Mouse (Mus musculus) v-Abl transformed pro-B cells (cell line): ENCODE measurements around the gene Eif2d.
"Not testable (repeated sequence)": the region's sequence is repeated elsewhere in the genome, so short reads cannot be mapped to it uniquely, and the experiment has no call there.

Source experiments
- in situ Hi-C, 2 experiments: fragments of 400-800 bp; cut with MboI; formaldehyde crosslinking; loops; one replicate each; pipeline ENCODE4 v1.15.1; 2025; ENCODE audit not compliant: unreplicated experiment in 2 of 2

Eif2d gene

DNA sequence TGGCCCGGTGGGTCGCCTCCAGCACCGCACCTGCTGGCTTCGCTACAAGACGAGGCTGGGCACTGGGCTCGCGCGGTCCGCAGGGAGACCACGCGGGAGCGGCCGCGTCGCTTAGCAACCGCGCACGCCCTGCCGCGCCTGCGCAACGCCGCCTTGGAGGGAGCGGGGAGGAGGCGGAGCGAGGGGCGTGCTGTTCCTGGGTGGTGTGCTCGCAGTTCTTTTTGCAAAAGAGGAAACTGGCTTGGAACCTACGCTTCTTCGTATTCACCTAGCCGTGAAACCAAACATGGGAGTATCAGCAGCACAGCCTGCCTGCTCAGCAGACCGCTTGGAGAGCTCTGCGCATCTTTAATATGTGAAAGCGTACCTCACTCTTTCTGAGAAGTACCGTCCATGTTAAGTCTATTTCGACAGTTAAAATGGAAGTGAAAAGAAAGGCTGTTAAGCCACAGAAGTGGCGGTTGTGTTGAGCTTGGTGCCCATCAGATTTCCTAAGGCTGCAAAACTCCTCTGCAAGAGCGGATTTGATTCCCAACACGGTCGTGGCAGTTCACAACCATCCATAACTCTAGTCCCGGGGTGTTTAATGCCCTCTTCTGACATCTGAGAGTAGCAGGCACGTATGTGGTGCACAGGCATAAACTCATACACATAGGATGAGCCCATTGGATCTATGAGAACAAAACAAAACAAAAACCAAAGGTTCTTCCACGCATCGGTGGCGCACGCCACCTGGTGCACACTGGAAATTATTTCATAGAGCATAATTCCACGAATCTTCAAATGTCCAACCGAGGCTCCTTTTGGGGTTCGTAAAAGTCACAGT is 14.6 kb upstream of the Eif2d start, which contains the start of gene Dyrk3:
Gene Dyrk3 (minus strand): TSS at position 150 of the 826 bp plus-strand sequence.
- in situ Hi-C loops = no loop called here

DNA sequence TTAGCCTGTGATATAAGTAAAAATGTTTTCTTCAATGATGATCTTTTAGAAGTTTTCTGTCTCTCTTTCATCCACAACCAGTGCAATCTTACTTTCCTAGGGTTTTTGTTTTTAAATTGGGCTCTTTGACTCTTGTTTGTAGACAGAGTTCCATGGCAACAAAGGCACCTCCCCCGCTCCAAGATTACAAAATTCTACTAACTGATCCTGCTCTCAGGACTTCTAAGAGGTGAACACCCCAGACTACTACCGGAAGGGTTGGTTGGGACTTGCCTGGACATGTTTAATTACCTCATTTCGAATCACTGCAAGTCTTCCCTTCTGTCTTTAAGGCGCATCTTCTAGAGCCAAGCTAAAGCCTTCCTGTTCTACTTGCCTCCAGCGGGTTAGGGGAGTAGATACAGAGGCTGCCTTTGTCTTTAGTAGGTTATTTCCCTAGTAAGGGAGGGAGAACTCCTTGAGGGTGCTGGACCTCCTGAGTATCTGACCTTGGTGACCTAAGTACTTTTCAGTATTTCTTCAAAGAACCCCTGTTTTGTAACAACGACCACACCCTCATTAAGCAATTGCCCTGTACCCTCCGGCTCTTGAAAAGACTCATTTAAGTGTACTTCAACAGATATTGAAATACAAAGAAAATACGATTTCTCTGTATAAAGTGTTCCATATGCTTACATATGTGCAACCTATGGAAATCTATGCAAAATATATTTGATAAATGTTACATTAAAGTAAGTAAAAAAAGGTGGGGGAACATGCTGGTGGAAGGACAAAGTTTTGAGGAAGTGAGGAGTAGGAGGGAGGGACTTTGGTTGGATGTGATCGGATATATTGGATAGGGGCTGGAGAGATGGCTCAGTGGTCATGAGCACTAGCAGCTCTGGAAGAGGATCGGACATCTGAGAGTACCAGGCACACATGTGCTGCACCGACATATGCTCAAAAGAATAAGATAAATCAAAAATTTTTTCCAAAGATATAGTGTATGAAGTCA is 13.6 kb upstream of the Eif2d start:
- in situ Hi-C loops = no loop called here

DNA sequence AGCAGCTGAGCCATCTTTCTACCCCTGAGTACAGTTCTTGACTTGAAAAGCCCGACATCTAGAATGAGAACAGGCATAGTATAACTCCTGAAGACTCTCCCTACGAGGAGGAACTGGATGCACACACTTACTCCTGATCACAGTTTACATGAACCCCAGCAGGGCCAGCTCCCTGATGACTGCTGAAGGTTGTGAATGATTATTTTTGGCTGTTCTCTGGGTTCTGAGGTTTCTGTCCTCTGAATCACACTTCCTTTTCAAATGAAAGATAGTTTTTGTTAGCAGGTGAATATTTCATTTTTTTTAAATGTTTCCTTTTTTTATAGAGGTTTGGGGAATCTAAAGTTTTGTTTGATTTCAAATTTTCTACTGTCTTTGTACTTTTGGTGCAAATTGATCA is 11.5 kb upstream of the Eif2d start:
- in situ Hi-C loops = no loop called here

DNA sequence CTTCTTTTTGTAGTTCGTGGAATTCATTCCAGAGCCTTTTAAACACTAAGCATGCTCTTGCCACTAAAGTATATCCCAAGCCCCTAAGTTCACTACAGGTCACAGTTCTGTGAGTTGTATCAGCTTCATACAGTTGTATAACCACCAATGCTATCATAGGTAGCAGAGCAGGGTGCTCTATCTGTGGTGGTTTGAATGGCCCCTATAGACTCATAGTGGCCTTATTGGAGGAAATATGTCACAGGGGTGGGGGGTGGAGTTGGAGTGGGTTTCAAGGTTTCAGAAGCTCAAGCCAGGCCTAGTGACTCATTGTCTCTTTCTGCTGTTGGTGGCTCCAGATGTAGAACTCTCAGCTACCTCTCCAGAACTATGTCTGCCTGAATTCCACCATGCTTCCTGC is 10.5 kb upstream of the Eif2d start:
- in situ Hi-C loops = no loop called here

DNA sequence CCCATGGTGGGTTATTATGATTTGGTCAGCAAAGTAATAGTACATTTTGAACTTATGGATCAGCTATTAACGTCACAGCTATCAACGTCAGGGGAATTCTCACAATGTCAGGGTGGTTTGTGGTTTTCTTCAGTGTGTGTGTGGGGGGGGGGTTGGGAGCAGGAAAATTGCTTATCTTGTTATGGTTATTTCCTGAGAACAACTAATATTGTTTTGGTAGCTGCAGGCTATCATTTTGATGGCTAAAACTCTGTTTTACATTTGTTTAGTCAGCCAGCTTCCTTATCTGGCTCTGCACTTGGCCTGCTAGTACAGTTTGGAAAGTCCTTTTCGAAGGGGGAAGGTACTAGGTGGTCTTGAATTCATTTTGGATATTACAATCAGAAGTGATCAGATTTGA is 7.8 kb upstream of the Eif2d start:
- in situ Hi-C loops = not testable (repeated sequence)

DNA sequence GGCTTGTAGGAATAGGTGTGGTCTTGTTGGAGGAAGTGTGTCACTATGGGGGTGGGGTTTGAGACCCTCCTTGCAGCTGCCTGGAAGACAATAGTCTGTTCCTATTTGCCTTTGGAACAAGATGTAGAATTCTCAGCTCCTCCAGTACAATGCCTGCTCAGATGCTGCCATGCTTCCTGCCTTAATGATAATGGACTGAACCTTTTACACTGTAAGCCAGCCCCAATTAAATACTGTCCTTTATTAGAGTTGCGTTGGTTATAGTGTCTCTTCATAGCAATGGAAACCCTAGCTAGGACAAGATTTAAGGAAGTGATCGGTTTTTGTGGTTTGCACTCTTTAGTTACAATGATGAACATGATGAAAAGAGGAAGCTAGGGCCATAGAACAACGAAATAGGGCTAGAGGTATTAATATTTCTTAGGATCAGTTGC is 6.8 kb upstream of the Eif2d start:
- in situ Hi-C loops = no loop called here

DNA sequence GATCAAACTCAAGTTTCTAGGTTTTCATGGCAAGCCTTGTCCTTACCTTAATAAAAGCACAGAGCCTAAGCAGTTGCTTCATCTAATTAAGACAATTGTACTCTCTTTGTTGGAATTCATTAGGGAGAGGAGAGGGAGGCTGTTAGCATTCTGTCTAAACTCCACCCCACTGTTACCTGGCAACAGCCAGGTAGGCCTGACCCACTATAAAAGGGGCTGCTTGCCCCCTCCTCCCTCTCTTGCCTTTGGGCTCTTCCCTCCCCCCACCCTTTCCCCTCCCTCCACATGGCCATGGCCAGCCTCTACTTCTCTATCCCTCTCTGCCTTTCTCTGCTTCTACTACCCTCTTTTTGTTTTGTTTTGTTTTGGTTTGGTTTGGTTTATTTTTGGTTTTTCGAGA is 3.5 kb upstream of the Eif2d start:
- in situ Hi-C loops = no loop called here

DNA sequence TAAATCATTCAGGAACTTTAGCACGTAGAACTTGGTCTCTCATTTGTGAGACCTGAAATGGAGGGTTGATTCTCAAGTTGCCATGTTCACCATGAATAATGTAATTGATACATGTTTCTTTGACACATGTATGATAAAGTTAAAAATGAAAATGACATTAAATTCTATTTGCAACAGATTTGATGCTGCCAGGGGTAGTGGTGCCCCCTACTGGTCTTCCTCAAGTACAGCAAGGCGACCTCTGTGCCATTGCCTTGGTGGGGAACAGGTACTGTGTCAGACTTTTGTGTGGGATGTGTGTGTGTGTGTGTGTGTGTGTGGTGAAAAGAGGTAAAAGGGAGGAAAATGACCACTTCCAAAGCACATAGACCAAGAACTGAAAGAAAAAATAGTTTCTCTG is 2.5 kb downstream of the Eif2d start:
- in situ Hi-C loops = loop anchor here (5.0 to 10.0 kb wide), 2 partner anchors 33 to 51 kb away; no protein-coding TSS in a partner anchor

DNA sequence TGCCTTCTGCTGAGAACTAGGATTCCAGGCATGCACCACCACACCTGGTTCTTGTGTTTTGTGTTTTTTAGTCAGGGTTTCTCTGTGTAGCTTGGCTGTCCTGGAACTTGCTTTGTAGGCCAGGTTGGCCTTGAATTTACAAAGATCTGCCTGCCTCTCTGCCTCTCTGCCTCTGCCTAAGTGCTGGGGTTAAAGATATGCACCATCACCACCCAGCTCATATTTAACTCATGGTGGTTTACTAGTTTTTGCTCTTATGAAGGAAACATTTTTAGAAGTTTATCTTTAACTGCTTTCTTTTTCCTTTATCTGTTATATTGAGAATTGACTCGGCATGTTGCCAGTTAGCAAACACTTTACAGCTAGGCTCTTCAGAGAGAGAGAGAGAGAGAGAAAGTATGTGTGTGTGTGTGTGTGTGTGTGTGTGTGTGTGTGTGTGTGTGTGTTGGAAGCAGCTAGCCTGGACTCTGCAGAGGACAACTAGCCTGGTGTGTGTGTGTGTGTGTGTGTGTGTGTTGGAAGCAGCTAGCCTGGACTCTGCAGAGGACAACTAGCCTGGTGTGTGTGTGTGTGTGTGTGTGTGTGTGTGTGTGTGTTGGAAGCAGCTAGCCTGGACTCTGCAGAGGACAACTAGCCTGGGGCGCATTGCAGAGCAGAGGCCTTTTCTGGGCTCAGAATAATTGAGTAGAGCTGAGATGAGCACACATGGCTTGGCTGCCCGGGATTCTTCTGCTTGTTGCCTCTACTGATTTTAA is 6.8 kb downstream of the Eif2d start:
- in situ Hi-C loops = loop anchor here (5.0 to 10.0 kb wide), 2 partner anchors 37 to 55 kb away; no protein-coding TSS in a partner anchor

DNA sequence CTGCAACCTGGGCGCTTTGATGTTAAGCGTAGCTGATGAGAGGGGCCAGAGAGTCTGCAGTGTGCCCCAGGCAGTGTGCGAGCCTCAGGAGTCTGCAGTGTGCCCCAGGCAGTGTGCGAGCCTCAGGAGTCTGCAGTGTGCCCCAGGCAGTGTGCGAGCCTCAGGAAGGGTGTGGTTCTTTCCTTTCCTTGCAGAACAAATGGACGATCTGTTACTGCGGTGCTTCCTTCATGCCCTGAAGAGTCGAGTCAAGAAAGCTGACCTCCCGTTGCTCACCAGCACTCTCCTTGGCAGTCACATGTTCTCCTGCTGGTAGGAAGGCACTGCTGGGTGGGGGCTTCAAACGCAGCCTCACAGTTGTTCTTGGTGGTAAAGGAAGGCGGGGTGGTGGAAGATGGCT is 8.1 kb downstream of the Eif2d start:
- in situ Hi-C loops = no loop called here

DNA sequence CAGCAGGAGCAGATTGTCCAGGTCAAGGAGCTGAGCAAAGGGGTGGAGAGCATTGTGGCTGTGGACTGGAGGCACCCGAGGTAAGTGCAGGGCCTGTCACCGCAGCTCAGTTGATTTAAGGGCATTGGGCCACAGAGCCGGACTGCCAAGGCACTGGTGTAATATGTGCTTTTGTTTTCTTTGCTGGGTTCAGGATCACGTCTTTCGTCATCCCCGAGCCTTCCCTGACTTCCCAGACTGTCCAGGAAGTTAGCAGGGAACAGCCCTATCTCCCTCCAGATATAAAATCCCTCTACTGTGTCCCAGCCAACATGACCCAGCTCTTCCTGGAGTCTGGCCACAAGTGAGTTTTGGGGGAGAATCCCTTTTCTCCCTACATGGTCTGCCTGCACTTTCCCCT is 11.4 kb downstream of the Eif2d start:
- in situ Hi-C loops = no loop called here

DNA sequence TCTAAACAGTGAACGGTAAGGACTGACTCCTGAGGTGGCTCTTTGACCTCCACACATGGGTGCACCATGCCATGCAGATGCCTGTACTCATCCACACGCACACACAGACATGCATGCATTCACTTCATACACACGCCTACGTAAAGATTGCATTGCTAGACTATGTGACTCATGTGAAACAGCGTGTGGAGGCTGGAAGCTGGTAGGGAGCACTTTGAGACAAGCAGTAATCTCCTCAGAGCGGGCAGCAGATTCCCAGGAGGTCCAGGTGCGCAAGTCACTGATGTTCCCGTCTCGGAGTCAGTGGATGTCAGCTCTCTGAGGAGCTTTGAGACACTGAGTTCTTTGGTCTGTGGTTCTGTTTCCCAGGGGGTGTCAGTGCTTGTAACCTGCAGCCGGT is 14.6 kb downstream of the Eif2d start:
- in situ Hi-C loops = no loop called here

DNA sequence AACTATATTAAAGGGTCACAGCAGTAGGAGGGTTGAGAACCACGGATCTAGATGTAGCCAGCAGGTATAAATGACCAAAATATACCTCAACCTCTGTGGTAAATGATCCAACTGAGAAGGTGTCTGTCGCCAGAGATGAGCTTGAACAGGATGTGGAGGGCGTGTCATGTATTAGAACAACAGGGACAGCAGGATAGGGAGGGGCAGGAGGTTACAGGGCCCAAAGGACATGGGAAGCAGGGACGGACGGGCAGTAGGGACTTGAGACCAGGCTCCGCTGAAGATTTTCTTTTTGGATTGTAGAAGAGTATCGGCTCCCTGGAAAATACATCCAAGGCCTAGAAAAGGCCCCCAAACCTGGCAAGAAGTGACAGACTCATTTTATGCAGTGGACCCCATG is 20.0 kb downstream of the Eif2d start:
- in situ Hi-C loops = no loop called here

DNA sequence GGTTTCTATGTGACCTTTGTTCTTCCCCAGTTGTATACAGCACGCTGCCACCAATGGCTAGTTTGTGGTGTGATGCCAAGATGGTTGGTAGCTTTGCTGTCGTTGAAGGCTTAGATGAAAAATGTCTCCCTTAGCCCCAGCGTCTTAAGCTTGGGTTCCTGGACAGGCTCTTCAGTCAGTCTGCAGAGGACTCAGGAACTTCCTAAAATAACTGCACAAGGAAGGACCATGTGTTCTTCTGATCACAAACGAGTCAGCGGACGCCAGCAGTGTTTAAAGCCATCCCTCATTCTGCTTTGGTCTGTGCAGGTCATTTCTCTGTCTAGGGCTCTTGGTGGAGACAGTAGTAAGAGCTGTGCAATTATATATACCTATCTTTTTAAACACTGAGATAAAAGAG is 20.8 kb downstream of the Eif2d start:
- in situ Hi-C loops = no loop called here

DNA sequence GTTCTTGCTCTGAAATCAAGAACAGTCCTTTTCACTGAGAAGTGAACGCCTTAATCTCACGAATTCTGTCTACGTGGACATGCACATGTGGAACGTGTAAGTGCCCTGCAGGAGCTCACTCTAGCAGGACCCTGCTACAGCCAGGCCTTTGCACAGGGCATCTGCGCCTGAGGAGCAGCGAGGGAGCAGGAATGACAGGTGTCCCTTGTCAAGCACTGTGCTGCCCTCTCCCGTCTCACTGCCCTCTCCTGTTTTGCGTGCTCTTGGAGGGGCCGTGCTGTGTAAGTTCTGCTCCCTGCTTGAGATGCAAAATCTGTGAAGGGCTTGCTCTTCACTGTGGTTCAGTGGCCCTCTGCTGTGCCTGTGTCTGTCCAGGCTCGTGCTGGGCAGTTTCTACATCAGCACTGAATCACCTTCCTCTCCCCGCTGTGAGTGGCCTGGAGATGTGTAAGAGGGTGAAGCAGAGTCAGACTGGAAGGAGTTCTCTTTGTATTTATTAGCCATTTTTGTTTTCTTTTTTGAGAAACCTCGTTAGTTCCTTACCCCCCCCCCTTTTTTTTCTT is 21.4 kb downstream of the Eif2d start:
- in situ Hi-C loops = no loop called here

DNA sequence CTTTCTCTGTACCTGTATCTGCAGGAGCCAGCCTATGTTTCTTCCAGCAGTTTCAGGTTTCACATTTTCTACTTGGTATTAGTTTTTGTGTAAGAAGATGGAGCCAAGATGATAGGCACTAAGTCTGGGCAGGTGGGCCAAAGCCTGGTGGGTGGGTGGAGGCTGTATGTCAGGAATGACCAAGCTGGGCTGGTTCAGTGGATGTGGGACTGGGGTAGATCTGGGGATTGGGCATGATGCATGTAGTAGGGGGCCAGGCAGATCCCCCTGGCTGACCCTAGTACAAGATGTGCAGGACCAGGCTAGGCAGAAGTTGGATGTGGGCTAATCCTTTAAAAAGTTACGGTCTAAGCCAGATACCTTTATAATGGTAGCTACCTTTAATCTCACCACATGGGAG is 22.2 kb downstream of the Eif2d start:
- in situ Hi-C loops = no loop called here

DNA sequence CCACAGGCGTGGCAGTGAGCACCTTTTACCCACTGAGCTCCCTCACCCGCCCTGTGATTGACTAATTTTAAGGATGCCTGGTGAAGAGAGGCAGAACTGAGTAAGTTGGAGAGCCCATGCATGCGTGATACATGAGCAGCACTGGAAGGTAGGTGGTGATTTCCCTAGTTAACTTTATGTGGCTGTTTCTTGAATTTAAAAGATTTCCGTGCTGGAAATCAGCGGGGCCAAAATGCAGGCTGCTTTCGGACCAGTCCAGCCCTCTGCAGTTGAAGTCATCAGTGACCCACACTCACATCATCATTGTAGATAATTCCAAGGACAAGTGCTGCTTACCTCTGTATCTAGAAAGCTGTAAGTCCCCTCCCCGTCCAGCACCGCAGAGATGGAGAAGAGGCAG is 22.8 kb downstream of the Eif2d start:
- in situ Hi-C loops = no loop called here

DNA sequence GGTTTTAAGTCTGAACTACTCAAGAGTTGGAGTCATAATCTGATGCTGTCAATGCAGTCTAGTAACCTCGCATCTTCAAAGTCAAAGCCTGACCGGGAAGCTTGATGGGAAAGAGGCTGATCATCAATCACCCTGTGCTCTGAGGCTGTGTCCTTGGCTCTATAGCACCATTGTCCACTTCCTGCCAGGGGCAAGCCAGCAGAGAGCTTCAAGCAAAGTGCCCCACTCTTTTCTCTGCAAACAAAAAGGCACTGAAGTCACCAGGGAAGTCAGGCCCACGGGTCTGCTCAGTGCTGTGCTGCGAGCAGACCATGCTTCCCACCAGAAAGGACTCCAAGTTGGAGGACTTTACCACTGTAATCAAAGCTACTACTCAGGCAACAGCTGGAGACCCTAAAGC is 24.3 kb downstream of the Eif2d start:
- in situ Hi-C loops = no loop called here

DNA sequence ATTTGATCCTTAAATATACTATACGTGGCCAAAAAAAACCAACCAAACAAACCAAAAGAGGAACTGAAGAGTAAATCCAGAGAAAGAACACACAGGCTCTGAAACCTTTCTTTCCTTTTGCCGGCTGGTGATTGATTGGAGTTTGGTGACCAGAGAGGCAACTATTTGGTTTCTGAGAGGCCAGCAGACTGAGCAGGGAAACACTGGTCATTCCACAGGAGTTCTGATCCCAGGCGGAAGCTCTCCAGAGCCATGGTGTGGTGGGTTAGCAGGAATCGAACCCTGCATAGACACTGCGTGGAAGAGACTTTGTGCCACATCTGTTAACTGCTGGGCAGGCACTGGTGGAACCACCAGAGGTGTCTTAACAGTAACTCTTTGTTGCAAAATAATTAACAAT is 25.1 kb downstream of the Eif2d start:
- in situ Hi-C loops = no loop called here

DNA sequence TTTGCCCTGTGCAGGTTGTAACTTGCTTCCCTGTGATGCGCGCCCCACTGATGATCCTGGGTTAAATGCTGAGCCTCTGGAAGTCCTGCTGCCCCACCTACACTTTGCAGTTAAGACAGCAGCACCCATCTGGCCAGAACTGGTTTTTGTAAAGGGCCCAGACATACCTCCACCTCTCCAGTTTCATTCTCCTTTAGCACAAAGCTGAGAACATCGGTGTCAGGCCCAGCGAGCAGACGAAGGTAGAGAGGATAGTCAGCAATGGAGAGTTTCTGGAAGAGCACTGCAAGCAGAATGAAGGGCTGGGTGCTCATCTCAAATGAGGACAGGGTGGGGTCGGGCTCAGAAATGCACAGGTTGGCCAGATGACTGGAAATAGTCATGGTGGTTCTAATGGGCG is 27.4 kb downstream of the Eif2d start:
- in situ Hi-C loops = loop anchor here (5.0 to 10.0 kb wide), 2 partner anchors 64 to 82 kb away; partner anchors contain the start of gene Rassf5 (in 1 of the 2)
